Mouse (Mus musculus) myocyte (in vitro differentiated cells): ENCODE results near the gene Hoxb4.

Experiments
- MAX ChIP-seq: IDR thresholded peaks from one replicate; pipeline ENCODE4 v1.6.1; 2011; ENCODE audit warnings: low read depth, mild to moderate bottlenecking, control low read depth
- POLR2A ChIP-seq: IDR thresholded peaks from one replicate; pipeline ENCODE4 v1.6.1; 2011; ENCODE audit warnings: low read depth, mild to moderate bottlenecking, control low read depth, moderate library complexity; ENCODE audit not compliant: insufficient read length

GRCm38 (mm10) chr11:96289293-96289692, 28.8 kb upstream of the Hoxb4 start:
- TF ChIP-seq POLR2A (no peak), MAX (no peak)
